Mouse (Mus musculus): Measurements from ENCODE around the gene Rrm1. TPM values are rescaled to one million over a fixed set of nuclear protein-coding genes. Genes with fewer than 3 reads are reported as not detected.
"Not testable (repeated sequence)": the region's sequence is repeated elsewhere in the genome, so short reads cannot be mapped to it uniquely, and the experiment has no call there.

Gene Rrm1
- polyA plus RNA-seq, 1 experiment from 2014 or later: 35.7 TPM

GRCm38 (mm10) chr7:102407440-102407839, 34.1 kb upstream of the Rrm1 start:
- H3K36me3 ChIP-seq (ENCODE audit: control insufficient read depth, insufficient read depth, low read length): no peaks in the 10 kb centered on the region
- no peak overlapping the region for H3K27ac ChIP-seq (replicated peaks)
- no peaks in the 10 kb centered on the region for H3K9me3 ChIP-seq (ENCODE audit: control insufficient read depth, low read length)
- DNase-seq (ENCODE audit: low spot score) (no peak), ATAC-seq (ENCODE audit: low FRiP score, low TSS enrichment) (no peak)
- TF ChIP-seq CTCF (IDR thresholded peaks at IDR 0.05; ENCODE audit: low read depth) (no peak), EP300 (optimal IDR thresholded peaks at IDR 0.05) (no peak)
- H3K27me3 ChIP-seq (ENCODE audit: control insufficient read depth, insufficient read depth, low read length): no peaks in the 10 kb centered on the region
- H3K9ac ChIP-seq (ENCODE audit: low read length): no peak overlapping the region
- H3K4me2 ChIP-seq (replicated peaks; ENCODE audit: low read depth): no peak overlapping the region
- no peaks in the 10 kb centered on the region for H3K4me1 ChIP-seq (replicated peaks; ENCODE audit: control insufficient read depth, insufficient read depth)
- H3K4me3 ChIP-seq (ENCODE audit: low read depth, low read length): no peak overlapping the region

DNA sequence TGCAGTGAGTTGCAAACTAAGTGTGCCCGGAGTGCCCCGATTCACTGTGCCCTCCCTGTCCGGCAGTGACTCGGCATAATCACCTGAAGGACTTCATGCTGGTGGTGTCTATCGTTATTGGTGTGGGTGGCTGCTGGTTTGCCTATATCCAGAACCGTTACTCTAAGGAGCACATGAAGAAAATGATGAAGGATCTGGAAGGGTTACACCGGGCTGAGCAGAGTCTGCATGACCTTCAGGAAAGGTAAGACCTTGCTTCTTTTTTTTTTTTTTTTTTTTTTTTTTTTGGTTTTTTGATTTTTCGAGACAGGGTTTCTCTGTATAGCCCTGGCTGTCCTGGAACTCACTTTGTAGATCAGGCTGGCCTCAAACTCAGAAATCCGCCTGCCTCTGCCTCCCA, 26.2 kb upstream of the Rrm1 start:
- not testable (repeated sequence) for H3K4me1 ChIP-seq (replicated peaks; ENCODE audit: control insufficient read depth, insufficient read depth); H3K36me3 ChIP-seq (ENCODE audit: control insufficient read depth, insufficient read depth, low read length); H3K9ac ChIP-seq (ENCODE audit: low read length); H3K27me3 ChIP-seq (ENCODE audit: control insufficient read depth, insufficient read depth, low read length); H3K9me3 ChIP-seq (ENCODE audit: control insufficient read depth, low read length); H3K4me2 ChIP-seq (replicated peaks; ENCODE audit: low read depth); DNase-seq (ENCODE audit: low spot score); ATAC-seq (ENCODE audit: low FRiP score, low TSS enrichment); H3K4me3 ChIP-seq (ENCODE audit: low read depth, low read length); H3K27ac ChIP-seq (replicated peaks)
- WGBS: 94% methylated on average over 8 of the region's 9 CpGs

GRCm38 (mm10) chr7:102415841-102416240, 25.7 kb upstream of the Rrm1 start:
- WGBS: 46% methylated on average over 6 of the region's 6 CpGs
- no peak for ATAC-seq (ENCODE audit: low FRiP score, low TSS enrichment)
- H3K9ac ChIP-seq (ENCODE audit: low read length): no peak overlapping the region

DNA sequence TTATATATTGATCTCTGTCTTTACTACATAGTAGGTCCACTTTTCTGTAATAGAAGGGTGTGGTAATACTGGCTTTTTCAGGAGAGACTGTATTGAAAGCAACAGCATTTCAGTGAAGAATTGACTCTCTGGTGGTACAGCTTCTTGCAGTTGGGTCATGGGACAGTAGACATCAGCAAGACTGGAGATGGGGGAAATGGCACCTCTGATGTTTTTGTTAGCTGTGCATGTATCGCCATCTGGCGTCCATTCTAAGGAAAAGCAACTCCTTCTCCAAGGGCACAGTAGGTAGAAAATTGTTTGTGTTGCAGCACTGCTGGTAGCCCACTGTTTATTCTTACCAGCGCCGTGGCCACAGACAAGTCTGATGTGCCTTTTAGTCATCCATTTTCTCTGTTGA, 24.1 kb upstream of the Rrm1 start:
- TF ChIP-seq EP300 (optimal IDR thresholded peaks at IDR 0.05): no peak
- TF ChIP-seq CTCF (IDR thresholded peaks at IDR 0.05; ENCODE audit: low read depth): peak; percentile 95
- WGBS: under 1% methylated on average over 4 of the region's 4 CpGs
- Histone ChIP-seq H3K4me1 (replicated peaks; ENCODE audit: control insufficient read depth, insufficient read depth) (no peaks in the 10 kb centered on the region), H3K9me3 (ENCODE audit: control insufficient read depth, low read length) (no peaks in the 10 kb centered on the region), H3K9ac (ENCODE audit: low read length) (no peak overlapping the region), H3K4me2 (replicated peaks; ENCODE audit: low read depth) (no peak overlapping the region), H3K36me3 (ENCODE audit: control insufficient read depth, insufficient read depth, low read length) (no peaks in the 10 kb centered on the region; the same call in 1 of the 2 replicates), H3K27ac (replicated peaks) (no peak overlapping the region), H3K4me3 (ENCODE audit: low read depth, low read length) (no peak overlapping the region), H3K27me3 (ENCODE audit: control insufficient read depth, insufficient read depth, low read length) (no peaks in the 10 kb centered on the region)
- peak; percentile 81 for ATAC-seq (ENCODE audit: low FRiP score, low TSS enrichment)
- peak; percentile 54 for DNase-seq (ENCODE audit: low spot score)

More at GRCm38 (mm10) chr7:102415841-102416240, 25.7 kb upstream of the Rrm1 start:
- no peak overlapping the region for H3K4me3 ChIP-seq (ENCODE audit: low read depth, low read length)
- peak overlapping the region; percentile 58 for H3K27ac ChIP-seq (replicated peaks)
- H3K4me1 ChIP-seq (replicated peaks; ENCODE audit: control insufficient read depth, insufficient read depth): no peaks in the 10 kb centered on the region
- H3K27me3 ChIP-seq (ENCODE audit: control insufficient read depth, insufficient read depth, low read length): no peaks in the 10 kb centered on the region
- no peak for DNase-seq (ENCODE audit: low spot score)
- TF ChIP-seq EP300 (optimal IDR thresholded peaks at IDR 0.05) (no peak), CTCF (IDR thresholded peaks at IDR 0.05; ENCODE audit: low read depth) (no peak)
- no peaks in the 10 kb centered on the region for H3K9me3 ChIP-seq (ENCODE audit: control insufficient read depth, low read length)
- H3K4me2 ChIP-seq (replicated peaks; ENCODE audit: low read depth): no peak overlapping the region
- no peaks in the 10 kb centered on the region for H3K36me3 ChIP-seq (ENCODE audit: control insufficient read depth, insufficient read depth, low read length)

DNA sequence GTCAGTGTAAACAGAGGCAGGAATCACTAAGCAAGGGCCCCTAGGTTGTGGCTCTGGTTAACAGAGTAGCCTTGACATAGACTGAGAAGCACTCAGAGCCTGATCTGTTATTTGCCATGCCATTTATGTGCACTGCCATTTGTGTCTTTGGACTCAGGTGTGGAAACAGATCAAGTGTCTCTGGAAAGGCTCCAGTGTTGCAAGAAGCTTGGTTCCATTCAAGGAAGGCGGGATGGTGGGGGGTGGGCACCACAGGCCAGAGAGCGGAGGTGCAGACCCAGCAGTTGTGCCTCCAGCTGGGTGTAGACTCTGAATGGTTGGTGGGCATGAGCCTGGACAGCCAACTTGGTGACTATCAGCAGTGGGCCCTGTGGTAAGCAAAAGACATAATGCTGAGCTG, 19.5 kb upstream of the Rrm1 start:
- TF ChIP-seq CTCF (IDR thresholded peaks at IDR 0.05; ENCODE audit: low read depth) (no peak), EP300 (optimal IDR thresholded peaks at IDR 0.05) (no peak)
- no peaks in the 10 kb centered on the region; the same call in none of the 2 replicates for H3K36me3 ChIP-seq (ENCODE audit: control insufficient read depth, insufficient read depth, low read length)
- H3K4me2 ChIP-seq (replicated peaks; ENCODE audit: low read depth): no peak overlapping the region
- H3K4me3 ChIP-seq (ENCODE audit: low read depth, low read length): no peak overlapping the region
- no peaks in the 10 kb centered on the region for H3K27me3 ChIP-seq (ENCODE audit: control insufficient read depth, insufficient read depth, low read length)
- DNase-seq (ENCODE audit: low spot score) (no peak), ATAC-seq (ENCODE audit: low FRiP score, low TSS enrichment) (no peak)
- WGBS: 100% methylated on average over 2 of the region's 2 CpGs
- H3K9me3 ChIP-seq (ENCODE audit: control insufficient read depth, low read length): no peaks in the 10 kb centered on the region
- H3K27ac ChIP-seq (replicated peaks): no peak overlapping the region
- no peak overlapping the region for H3K9ac ChIP-seq (ENCODE audit: low read length)
- H3K4me1 ChIP-seq (replicated peaks; ENCODE audit: control insufficient read depth, insufficient read depth): no peaks in the 10 kb centered on the region

DNA sequence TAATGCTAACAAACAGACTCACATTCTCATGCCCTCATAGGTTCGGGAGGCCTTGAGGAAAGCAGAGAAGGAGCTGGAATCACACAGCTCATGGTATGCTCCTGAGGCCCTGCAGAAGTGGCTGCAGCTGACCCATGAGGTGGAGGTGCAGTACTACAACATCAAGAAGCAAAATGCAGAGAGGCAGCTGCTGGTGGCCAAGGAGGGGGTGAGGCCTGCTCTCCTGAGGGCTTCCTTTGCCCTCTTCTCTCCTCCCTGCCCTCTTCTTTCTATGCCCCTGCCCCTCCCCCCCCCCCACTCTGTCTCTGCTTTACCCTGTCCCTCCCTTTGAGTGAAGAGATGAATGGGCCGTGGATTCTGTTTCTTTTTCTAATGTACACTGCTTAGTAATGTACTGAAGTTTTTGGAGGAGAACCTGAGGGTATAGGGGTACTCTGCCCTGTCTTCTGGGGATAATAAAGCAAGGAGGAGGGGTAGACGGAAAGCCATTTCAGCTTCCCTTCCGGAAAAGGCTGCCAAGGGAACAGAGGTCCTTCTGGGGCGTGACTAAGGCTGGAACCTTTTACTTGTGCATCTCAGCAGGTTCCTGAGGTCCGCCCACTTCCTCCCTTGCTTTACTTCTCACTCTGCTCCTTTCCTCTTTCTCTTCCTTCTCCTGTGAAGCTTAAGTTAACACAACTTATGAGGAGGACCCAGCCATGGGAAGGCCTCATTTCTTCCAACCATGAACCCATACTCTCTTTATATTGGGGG, 15.4 kb upstream of the Rrm1 start:
- 60% methylated on average over 6 of the region's 6 CpGs for WGBS
- Histone ChIP-seq H3K9ac (ENCODE audit: low read length) (no peak overlapping the region), H3K27me3 (ENCODE audit: control insufficient read depth, insufficient read depth, low read length) (no peaks in the 10 kb centered on the region), H3K4me1 (replicated peaks; ENCODE audit: control insufficient read depth, insufficient read depth) (no peaks in the 10 kb centered on the region), H3K4me2 (replicated peaks; ENCODE audit: low read depth) (no peak overlapping the region), H3K4me3 (ENCODE audit: low read depth, low read length) (no peak overlapping the region), H3K36me3 (ENCODE audit: control insufficient read depth, insufficient read depth, low read length) (no peaks in the 10 kb centered on the region; the same call in none of the 2 replicates), H3K9me3 (ENCODE audit: control insufficient read depth, low read length) (no peaks in the 10 kb centered on the region), H3K27ac (replicated peaks) (no peak overlapping the region)
- ATAC-seq (ENCODE audit: low FRiP score, low TSS enrichment) (no peak), DNase-seq (ENCODE audit: low spot score) (no peak)
- TF ChIP-seq EP300 (optimal IDR thresholded peaks at IDR 0.05) (no peak), CTCF (IDR thresholded peaks at IDR 0.05; ENCODE audit: low read depth) (no peak)
